Mouse (Mus musculus): Measurements from ENCODE around the gene Slc30a1. TPM values are rescaled to one million over a fixed set of nuclear protein-coding genes. Genes with fewer than 3 reads are reported as not detected.

Slc30a1 gene
- polyA plus RNA-seq, 1 experiment from 2014 or later = 3.7 TPM

- ATAC-seq (ENCODE audit: low FRiP score) = no peak
- H3K4me3 ChIP-seq (replicated peaks; ENCODE audit: low read length) = no peak overlapping the region
- DNase-seq (ENCODE audit: low spot score) = no peak
- no peak overlapping the region for H3K9ac ChIP-seq
- H3K27me3 ChIP-seq (ENCODE audit: control insufficient read depth, insufficient read depth, low read length) = no peaks in the 10 kb centered on the region
- H3K27ac ChIP-seq = no peak overlapping the region
- H3K36me3 ChIP-seq (replicated peaks; ENCODE audit: control insufficient read depth, insufficient read depth) = no peaks in the 10 kb centered on the region
- H3K4me1 ChIP-seq (replicated peaks; ENCODE audit: control insufficient read depth, insufficient read depth, low read length) = no peaks in the 10 kb centered on the region
- WGBS = 90% methylated on average over 7 of the region's 7 CpGs
- no peak overlapping the region for H3K4me2 ChIP-seq (replicated peaks)
- H3K9me3 ChIP-seq (ENCODE audit: control insufficient read depth, low read length) = no peaks in the 10 kb centered on the region
Measured at GRCm38 (mm10) chr1:191875006-191875405, 31.6 kb upstream of the Slc30a1 start.

GRCm38 (mm10) chr1:191875683-191876305, 30.8 kb upstream of the Slc30a1 start:
- no peaks in the 10 kb centered on the region for H3K4me1 ChIP-seq (replicated peaks; ENCODE audit: control insufficient read depth, insufficient read depth, low read length)
- ATAC-seq (ENCODE audit: low FRiP score) (no peak), DNase-seq (ENCODE audit: low spot score) (no peak)
- H3K9ac ChIP-seq = no peak overlapping the region
- no peaks in the 10 kb centered on the region for H3K9me3 ChIP-seq (ENCODE audit: control insufficient read depth, low read length)
- H3K36me3 ChIP-seq (replicated peaks; ENCODE audit: control insufficient read depth, insufficient read depth) = no peaks in the 10 kb centered on the region
- H3K4me2 ChIP-seq (replicated peaks) = no peak overlapping the region
- WGBS = 75% methylated on average over 9 of the region's 9 CpGs
- H3K4me3 ChIP-seq (replicated peaks; ENCODE audit: low read length) = no peak overlapping the region
- no peak overlapping the region for H3K27ac ChIP-seq
- H3K27me3 ChIP-seq (ENCODE audit: control insufficient read depth, insufficient read depth, low read length) = no peaks in the 10 kb centered on the region

- Histone ChIP-seq H3K4me2 (replicated peaks) (no peak overlapping the region), H3K36me3 (replicated peaks; ENCODE audit: control insufficient read depth, insufficient read depth) (no peaks in the 10 kb centered on the region), H3K4me3 (replicated peaks; ENCODE audit: low read length) (no peak overlapping the region), H3K9me3 (ENCODE audit: control insufficient read depth, low read length) (no peaks in the 10 kb centered on the region), H3K27me3 (ENCODE audit: control insufficient read depth, insufficient read depth, low read length) (no peaks in the 10 kb centered on the region), H3K9ac (no peak overlapping the region), H3K4me1 (replicated peaks; ENCODE audit: control insufficient read depth, insufficient read depth, low read length) (no peaks in the 10 kb centered on the region), H3K27ac (no peak overlapping the region)
- ATAC-seq (ENCODE audit: low FRiP score) (no peak), DNase-seq (ENCODE audit: low spot score) (no peak)
- 74% methylated on average over 10 of the region's 10 CpGs for WGBS
Measured at GRCm38 (mm10) chr1:191877681-191878080, 28.9 kb upstream of the Slc30a1 start.

GRCm38 (mm10) chr1:191878518-191878921, 28.0 kb upstream of the Slc30a1 start:
- DNase-seq (ENCODE audit: low spot score) (no peak), ATAC-seq (ENCODE audit: low FRiP score) (no peak)
- WGBS = 61% methylated on average over 4 of the region's 4 CpGs

GRCm38 (mm10) chr1:191880247-191880646, 26.3 kb upstream of the Slc30a1 start:
- no peaks in the 10 kb centered on the region for H3K9me3 ChIP-seq (ENCODE audit: control insufficient read depth, low read length)
- 97% methylated on average over 3 of the region's 3 CpGs for WGBS
- ATAC-seq (ENCODE audit: low FRiP score) (no peak), DNase-seq (ENCODE audit: low spot score) (no peak)
- no peak overlapping the region for H3K4me2 ChIP-seq (replicated peaks)
- H3K4me1 ChIP-seq (replicated peaks; ENCODE audit: control insufficient read depth, insufficient read depth, low read length) = no peaks in the 10 kb centered on the region
- no peaks in the 10 kb centered on the region for H3K27me3 ChIP-seq (ENCODE audit: control insufficient read depth, insufficient read depth, low read length)
- H3K27ac ChIP-seq = no peak overlapping the region
- no peak overlapping the region for H3K9ac ChIP-seq
- H3K36me3 ChIP-seq (replicated peaks; ENCODE audit: control insufficient read depth, insufficient read depth) = no peaks in the 10 kb centered on the region
- no peak overlapping the region for H3K4me3 ChIP-seq (replicated peaks; ENCODE audit: low read length)

More at GRCm38 (mm10) chr1:191878518-191878921, 28.0 kb upstream of the Slc30a1 start:
- Histone ChIP-seq H3K9me3 (ENCODE audit: control insufficient read depth, low read length) (no peaks in the 10 kb centered on the region), H3K4me2 (replicated peaks) (no peak overlapping the region), H3K4me1 (replicated peaks; ENCODE audit: control insufficient read depth, insufficient read depth, low read length) (no peaks in the 10 kb centered on the region), H3K36me3 (replicated peaks; ENCODE audit: control insufficient read depth, insufficient read depth) (no peaks in the 10 kb centered on the region), H3K27me3 (ENCODE audit: control insufficient read depth, insufficient read depth, low read length) (no peaks in the 10 kb centered on the region), H3K4me3 (replicated peaks; ENCODE audit: low read length) (no peak overlapping the region), H3K27ac (no peak overlapping the region), H3K9ac (no peak overlapping the region)

- WGBS = 82% methylated on average over 8 of the region's 8 CpGs
- Histone ChIP-seq H3K27me3 (ENCODE audit: control insufficient read depth, insufficient read depth, low read length) (no peaks in the 10 kb centered on the region), H3K36me3 (replicated peaks; ENCODE audit: control insufficient read depth, insufficient read depth) (no peaks in the 10 kb centered on the region), H3K9me3 (ENCODE audit: control insufficient read depth, low read length) (no peaks in the 10 kb centered on the region), H3K4me1 (replicated peaks; ENCODE audit: control insufficient read depth, insufficient read depth, low read length) (no peaks in the 10 kb centered on the region), H3K4me2 (replicated peaks) (no peak overlapping the region), H3K4me3 (replicated peaks; ENCODE audit: low read length) (no peak overlapping the region), H3K9ac (no peak overlapping the region), H3K27ac (no peak overlapping the region)
- no peak for ATAC-seq (ENCODE audit: low FRiP score)
- DNase-seq (ENCODE audit: low spot score) = no peak
Measured at GRCm38 (mm10) chr1:191880921-191881609, 25.5 kb upstream of the Slc30a1 start.

GRCm38 (mm10) chr1:191881663-191882062, 24.9 kb upstream of the Slc30a1 start:
- no peaks in the 10 kb centered on the region for H3K9me3 ChIP-seq (ENCODE audit: control insufficient read depth, low read length)
- DNase-seq (ENCODE audit: low spot score) = no peak
- no peak overlapping the region for H3K4me2 ChIP-seq (replicated peaks)
- H3K4me3 ChIP-seq (replicated peaks; ENCODE audit: low read length) = no peak overlapping the region
- WGBS = 72% methylated on average over 2 of the region's 2 CpGs
- ATAC-seq (ENCODE audit: low FRiP score) = no peak
- no peaks in the 10 kb centered on the region for H3K36me3 ChIP-seq (replicated peaks; ENCODE audit: control insufficient read depth, insufficient read depth)
- H3K9ac ChIP-seq = no peak overlapping the region
- no peak overlapping the region for H3K27ac ChIP-seq
- H3K4me1 ChIP-seq (replicated peaks; ENCODE audit: control insufficient read depth, insufficient read depth, low read length) = no peaks in the 10 kb centered on the region
- H3K27me3 ChIP-seq (ENCODE audit: control insufficient read depth, insufficient read depth, low read length) = no peaks in the 10 kb centered on the region

GRCm38 (mm10) chr1:191882474-191883206, 23.9 kb upstream of the Slc30a1 start:
- H3K4me3 ChIP-seq (replicated peaks; ENCODE audit: low read length) = no peak overlapping the region
- whole genome bisulfite sequencing = 92% methylated on average over 10 of the region's 10 CpGs
- H3K27ac ChIP-seq = no peak overlapping the region
- no peaks in the 10 kb centered on the region for H3K27me3 ChIP-seq (ENCODE audit: control insufficient read depth, insufficient read depth, low read length)
- no peaks in the 10 kb centered on the region for H3K9me3 ChIP-seq (ENCODE audit: control insufficient read depth, low read length)
- no peaks in the 10 kb centered on the region for H3K36me3 ChIP-seq (replicated peaks; ENCODE audit: control insufficient read depth, insufficient read depth)
- no peak for ATAC-seq (ENCODE audit: low FRiP score)
- DNase-seq (ENCODE audit: low spot score) = no peak
- no peaks in the 10 kb centered on the region for H3K4me1 ChIP-seq (replicated peaks; ENCODE audit: control insufficient read depth, insufficient read depth, low read length)
- no peak overlapping the region for H3K9ac ChIP-seq
- H3K4me2 ChIP-seq (replicated peaks) = no peak overlapping the region

- Histone ChIP-seq H3K4me2 (replicated peaks) (no peak overlapping the region), H3K9ac (no peak overlapping the region), H3K27ac (no peak overlapping the region), H3K9me3 (ENCODE audit: control insufficient read depth, low read length) (no peaks in the 10 kb centered on the region), H3K27me3 (ENCODE audit: control insufficient read depth, insufficient read depth, low read length) (no peaks in the 10 kb centered on the region), H3K4me1 (replicated peaks; ENCODE audit: control insufficient read depth, insufficient read depth, low read length) (no peaks in the 10 kb centered on the region), H3K36me3 (replicated peaks; ENCODE audit: control insufficient read depth, insufficient read depth) (no peaks in the 10 kb centered on the region), H3K4me3 (replicated peaks; ENCODE audit: low read length) (no peak overlapping the region)
- WGBS = 89% methylated on average over 5 of the region's 5 CpGs
- DNase-seq (ENCODE audit: low spot score) (no peak), ATAC-seq (ENCODE audit: low FRiP score) (no peak)
Measured at GRCm38 (mm10) chr1:191883654-191884053, 22.9 kb upstream of the Slc30a1 start.
